Mouse (Mus musculus) megakaryocyte progenitor cell, adult 5-6 weeks (primary cell): ENCODE data around the gene Gfi1. TPM values are rescaled to one million over a fixed set of nuclear protein-coding genes. Genes with fewer than 3 reads are reported as not detected.
A peak's percentile ranks its signal among the peaks of the same experiment; 100 is the strongest.

Experiments used
- ATAC-seq: replicated peaks from 2 replicates; pipeline ENCODE4 v1.8.0; 2016; ENCODE audit warnings: mild to moderate bottlenecking, moderate TSS enrichment, inconsistent platforms; ENCODE audit not compliant: poor library complexity
- total RNA-seq, 2 experiments: library from RNA; stranded (forward) in 1 of 2; stranded (reverse) in 1 of 2; fragments of 157-497, 149-512 nt in 1 of 2; fragments of 200-1000 nt in 1 of 2; gene quantifications; 2 replicates each; pipeline versions ENCODE4 v1.2.3 to v1.2.4; 2015 to 2017

The Gfi1 gene
- total RNA-seq (2015) (45.2 and 47.9 TPM in 2 replicates), total RNA-seq (2017) (57.9 and 61.6 TPM in 2 replicates)

- ATAC-seq = peak; percentile 64
Measured at GRCm38 (mm10) chr5:107725435-107726261, at the start of gene Gfi1. Gene Gfi1, minus strand, starts transcription at chr5:107726036.

- peak; percentile 40; the same call in 1 of the 2 replicates for ATAC-seq
Measured at GRCm38 (mm10) chr5:107772049-107772448, 46.2 kb upstream of the Gfi1 start.

- ATAC-seq = peak; percentile 57
Measured at GRCm38 (mm10) chr5:107768224-107768623, 42.4 kb upstream of the Gfi1 start.

GRCm38 (mm10) chr5:107765946-107766345 lies 40.1 kb upstream of the Gfi1 start:
- no peak for ATAC-seq

GRCm38 (mm10) chr5:107764486-107764885 lies 38.6 kb upstream of the Gfi1 start:
- no peak for ATAC-seq

GRCm38 (mm10) chr5:107763674-107764073 lies 37.8 kb upstream of the Gfi1 start:
- peak; percentile 39 for ATAC-seq

- peak; percentile 97 for ATAC-seq
Measured at GRCm38 (mm10) chr5:107759121-107759520, 33.3 kb upstream of the Gfi1 start.

GRCm38 (mm10) chr5:107756072-107756471 lies 30.2 kb upstream of the Gfi1 start:
- no peak for ATAC-seq

GRCm38 (mm10) chr5:107754740-107755139 lies 28.9 kb upstream of the Gfi1 start:
- no peak for ATAC-seq

- no peak for ATAC-seq
Measured at GRCm38 (mm10) chr5:107753656-107754055, 27.8 kb upstream of the Gfi1 start.

GRCm38 (mm10) chr5:107749229-107749916 lies 23.5 kb upstream of the Gfi1 start:
- peak; percentile 98 for ATAC-seq

GRCm38 (mm10) chr5:107739023-107739422 lies 13.2 kb upstream of the Gfi1 start:
- no peak for ATAC-seq

- ATAC-seq = no peak
Measured at GRCm38 (mm10) chr5:107738296-107738695, 12.5 kb upstream of the Gfi1 start.

- no peak for ATAC-seq
Measured at GRCm38 (mm10) chr5:107736171-107736570, 10.3 kb upstream of the Gfi1 start.

- no peak for ATAC-seq
Measured at GRCm38 (mm10) chr5:107731844-107732243, 6.0 kb upstream of the Gfi1 start.

GRCm38 (mm10) chr5:107731408-107731807 lies 5.6 kb upstream of the Gfi1 start:
- no peak for ATAC-seq

- 0 out of 2 replicates have a peak, but pooled peaks have one; percentile 3 for ATAC-seq
Measured at GRCm38 (mm10) chr5:107727007-107727402, 1.2 kb upstream of the Gfi1 start.

GRCm38 (mm10) chr5:107726281-107727006 lies 608 bp upstream of the Gfi1 start:
- ATAC-seq = peak; percentile 1; the same call in 1 of the 2 replicates

- no peak for ATAC-seq
Measured at GRCm38 (mm10) chr5:107724661-107725434, 988 bp downstream of the Gfi1 start.
